Mouse (Mus musculus) heart, postnatal 25 days (tissue): Measurements from ENCODE around the gene C2cd5. TPM values are rescaled to one million over a fixed set of nuclear protein-coding genes. Genes with fewer than 3 reads are reported as not detected.
"Not testable (repeated sequence)": the region's sequence is repeated elsewhere in the genome, so short reads cannot be mapped to it uniquely, and the experiment has no call there.

Experiments
- DNase-seq: peaks from one replicate; pipeline ENCODE4 v3.0.0; 2022; ENCODE audit warnings: low spot score
- intact Hi-C: fragments of 180-260 bp; cut with DNase I; formaldehyde crosslinking; loops from one replicate; pipeline ENCODE4 v1.15.1; 2025
- total RNA-seq, 2 experiments: library from RNA; stranded (reverse); gene quantifications; 2 replicates each; pipeline ENCODE4 v1.2.3; 2021

The C2cd5 gene
- total RNA-seq, 2 experiments from 2014 or later, result 15.4 to 16.7 TPM

DNA sequence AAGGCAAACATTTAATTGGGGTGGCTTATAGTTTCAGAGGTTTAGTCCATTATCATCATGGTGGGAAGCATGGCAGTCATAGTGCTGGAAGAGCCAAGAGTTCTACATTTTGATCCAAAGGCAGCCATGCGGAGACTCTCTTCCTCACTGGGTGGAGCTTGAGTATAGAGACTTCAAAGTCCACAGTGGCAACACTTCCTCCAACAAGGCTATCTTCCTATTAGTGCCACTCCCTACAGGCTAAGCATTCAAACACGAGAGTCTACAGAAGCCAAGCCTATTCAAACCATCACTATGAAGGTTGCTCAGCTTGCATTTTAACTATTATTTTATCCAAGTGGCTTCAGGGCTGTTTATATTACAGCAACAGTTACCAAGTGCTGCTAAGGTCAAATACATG is 65.4 kb downstream of the C2cd5 start:
- DNase-seq, result no peak
- intact Hi-C loops, result loop anchor here (2.0 kb wide), 1 partner anchor 140 kb away; no protein-coding TSS in a partner anchor

DNA sequence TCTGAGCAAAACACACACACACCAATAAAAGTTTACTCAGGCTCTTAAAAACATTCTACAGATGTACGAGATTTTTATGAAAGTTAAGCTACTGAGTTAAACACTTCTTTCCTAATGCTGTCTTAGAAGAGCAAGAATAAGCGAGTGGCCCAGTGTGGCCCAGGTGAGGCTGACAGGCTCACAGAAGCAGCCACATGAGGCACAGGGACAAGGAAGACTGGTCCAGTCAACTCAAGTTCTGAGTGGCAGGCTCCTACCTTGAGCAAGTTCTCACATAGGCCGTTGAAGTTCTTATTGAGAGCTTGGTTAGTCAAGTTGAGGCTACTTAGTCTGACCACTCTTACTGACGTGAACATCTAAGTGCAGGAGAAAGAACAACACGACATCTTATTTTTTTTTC is 69.4 kb downstream of the C2cd5 start:
- intact Hi-C loops, result no loop called here
- no peak for DNase-seq

DNA sequence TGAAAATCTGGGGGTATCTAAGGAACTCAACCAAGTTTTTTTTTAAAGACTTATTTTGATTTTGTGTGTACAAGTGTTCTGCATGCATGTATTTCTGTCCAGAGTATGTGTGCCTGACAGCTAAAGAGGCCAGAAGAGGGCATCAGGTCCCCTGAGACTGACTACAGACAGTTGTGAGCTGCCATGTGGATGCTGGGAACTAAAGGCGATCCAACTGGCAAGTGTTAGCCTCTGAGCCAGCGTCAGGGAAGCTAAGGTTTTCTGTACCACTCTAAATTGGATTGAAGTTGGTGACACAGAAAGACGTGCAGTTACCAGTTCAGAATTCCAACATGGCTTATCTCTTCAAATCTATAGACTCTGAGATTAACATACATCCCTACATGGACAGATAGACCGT is 72.0 kb downstream of the C2cd5 start:
- DNase-seq, result no peak
- intact Hi-C loops, result no loop called here

DNA sequence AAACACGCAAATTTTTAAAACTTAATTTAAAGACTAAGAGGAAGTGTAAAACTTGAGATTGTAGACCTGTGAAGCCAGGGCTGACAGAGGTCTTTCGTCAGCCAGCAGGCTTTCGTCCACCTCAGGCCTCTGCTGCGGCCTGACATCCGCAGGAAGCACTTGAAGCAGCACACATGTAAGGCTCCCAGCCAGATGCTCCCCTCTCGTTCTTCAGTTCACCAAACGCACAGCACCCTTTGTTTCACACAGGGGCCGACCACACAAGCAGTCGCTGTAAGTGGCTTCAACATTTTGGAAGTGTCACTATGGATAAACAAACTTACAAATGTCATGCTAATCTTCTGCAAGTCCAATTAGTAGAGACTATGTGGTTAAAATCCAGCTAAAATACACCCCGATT is 72.5 kb downstream of the C2cd5 start:
- DNase-seq, result no peak
- intact Hi-C loops, result no loop called here

DNA sequence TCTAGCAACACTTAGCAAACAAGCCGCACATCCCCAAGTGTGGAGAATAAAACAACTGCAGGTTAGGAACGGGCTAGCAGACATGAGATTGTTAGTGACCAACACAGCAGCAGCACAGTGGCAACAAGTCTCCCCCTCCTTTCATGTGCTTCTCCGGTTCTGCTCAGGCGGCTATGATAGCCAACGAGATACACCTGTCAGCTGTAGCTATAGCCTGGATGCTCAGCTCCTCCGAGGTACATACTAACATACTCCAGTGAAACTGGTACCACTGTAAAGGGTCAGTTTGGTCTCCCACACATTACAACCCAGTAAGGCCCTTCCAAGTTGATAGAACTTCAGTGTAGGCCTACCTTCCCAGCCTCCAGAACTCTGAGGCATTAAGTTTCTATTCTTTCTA is 76.2 kb downstream of the C2cd5 start:
- intact Hi-C loops, result no loop called here
- DNase-seq, result no peak

DNA sequence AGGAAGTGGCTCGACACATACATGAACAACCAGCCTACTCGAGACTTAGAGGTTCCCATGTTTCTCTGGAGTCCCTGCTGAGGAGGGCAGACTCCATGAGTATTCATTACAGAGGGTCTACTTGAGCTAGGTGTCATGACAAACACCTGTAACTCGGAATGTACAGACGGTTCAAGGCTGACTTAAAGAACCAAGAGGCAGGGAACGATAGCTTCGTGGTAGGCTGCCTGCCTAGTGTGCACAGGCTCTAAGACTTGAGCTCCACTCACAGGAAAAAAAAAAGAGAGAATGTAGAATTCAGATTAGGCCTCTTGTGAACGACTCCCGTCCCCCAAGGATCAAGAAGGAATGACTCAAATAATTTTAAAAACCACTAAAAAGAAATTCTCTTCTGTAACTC is 78.2 kb downstream of the C2cd5 start:
- intact Hi-C loops, result no loop called here
- DNase-seq, result no peak

DNA sequence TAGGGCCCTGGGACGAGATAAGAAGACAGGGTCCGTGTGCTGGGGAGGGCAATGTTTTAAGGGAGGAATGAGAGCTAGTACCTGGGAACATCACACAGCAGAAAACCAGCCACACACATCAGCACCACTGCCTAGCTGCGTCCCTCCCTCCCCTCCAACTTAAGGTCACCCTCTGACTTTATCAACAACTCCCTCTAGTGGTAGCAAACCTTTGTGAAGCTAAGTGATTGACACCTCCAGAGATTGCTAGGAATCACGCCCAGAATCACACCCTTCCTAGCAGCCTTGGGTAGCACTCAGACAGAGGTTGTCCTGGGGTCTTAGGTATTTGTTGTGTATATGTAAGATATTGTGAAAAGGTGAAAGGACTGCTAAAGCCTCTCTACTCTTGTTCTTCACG is 79.3 kb downstream of the C2cd5 start:
- DNase-seq, result no peak
- intact Hi-C loops, result no loop called here

DNA sequence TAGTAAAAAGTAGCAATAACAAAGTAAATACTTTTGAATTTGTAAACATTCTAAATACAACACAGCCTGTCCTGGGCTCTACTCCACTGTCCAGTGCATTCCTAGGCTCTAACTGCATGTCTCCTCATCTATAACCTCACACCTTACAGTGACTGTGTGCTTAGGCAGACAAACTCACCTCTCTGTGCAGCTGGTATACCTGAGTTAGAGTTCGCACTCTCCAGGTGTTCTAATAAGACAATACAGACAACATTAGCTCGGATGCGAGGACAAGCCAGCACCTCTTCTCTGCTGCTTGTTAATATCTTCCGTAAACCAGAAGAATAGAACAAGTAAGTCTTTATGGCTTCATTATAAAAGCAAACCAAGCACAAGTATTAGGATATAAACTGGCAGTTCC is 79.8 kb downstream of the C2cd5 start:
- intact Hi-C loops, result no loop called here
- DNase-seq, result no peak

DNA sequence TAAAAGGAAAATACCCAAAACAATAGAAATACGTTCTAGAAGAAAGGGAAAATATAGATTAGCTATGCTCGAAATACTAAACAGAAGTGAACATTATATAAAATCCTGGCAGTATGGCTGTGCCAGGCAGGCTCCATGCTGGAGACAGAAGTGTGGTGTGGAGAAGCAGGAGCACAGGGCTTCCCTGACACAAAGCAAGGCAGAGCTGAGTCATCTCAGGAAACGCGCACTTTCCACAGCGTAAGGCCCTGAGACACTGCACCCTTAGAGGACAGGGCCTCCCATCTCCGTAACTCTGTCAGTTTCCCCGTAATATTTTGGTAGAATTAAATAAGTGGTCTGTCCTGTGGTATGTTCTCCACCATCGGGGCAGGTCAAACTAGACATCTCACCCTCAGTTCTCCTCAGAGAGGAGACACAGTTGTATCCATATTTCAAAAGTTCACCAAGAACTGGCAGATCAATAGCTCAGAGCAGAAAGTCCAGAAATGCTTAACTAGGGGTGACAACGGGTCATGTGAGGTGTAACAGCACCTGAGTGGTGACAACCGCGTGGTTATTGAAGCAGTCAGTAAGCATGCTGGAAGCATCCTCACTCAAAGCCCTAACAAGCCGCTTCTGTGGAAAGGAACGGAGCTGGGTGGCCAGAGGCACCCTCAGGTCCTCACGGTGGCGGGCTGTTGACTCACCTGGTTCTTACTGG is 87.3 kb downstream of the C2cd5 start:
- intact Hi-C loops, result no loop called here
- no peak for DNase-seq

DNA sequence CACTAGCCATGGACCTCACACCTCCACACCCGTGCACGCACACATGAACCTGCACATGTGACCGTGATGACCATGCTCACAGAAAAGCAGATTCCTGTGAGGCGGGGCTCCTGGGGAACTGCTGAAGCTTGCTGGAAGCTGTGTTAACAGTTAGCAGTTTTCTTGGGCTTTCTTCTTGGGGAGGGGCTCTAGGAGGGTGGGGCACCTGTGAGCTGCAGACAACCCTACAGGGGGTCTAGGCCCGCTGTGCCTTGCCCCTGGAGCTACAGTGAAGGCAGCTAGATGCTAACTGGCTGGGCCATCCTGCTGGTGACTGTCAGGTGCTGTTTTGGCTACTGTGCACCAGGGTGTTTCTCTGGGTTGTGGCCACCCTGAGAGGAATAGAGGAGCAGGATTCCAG is 91.1 kb downstream of the C2cd5 start:
- intact Hi-C loops, result no loop called here
- no peak for DNase-seq

DNA sequence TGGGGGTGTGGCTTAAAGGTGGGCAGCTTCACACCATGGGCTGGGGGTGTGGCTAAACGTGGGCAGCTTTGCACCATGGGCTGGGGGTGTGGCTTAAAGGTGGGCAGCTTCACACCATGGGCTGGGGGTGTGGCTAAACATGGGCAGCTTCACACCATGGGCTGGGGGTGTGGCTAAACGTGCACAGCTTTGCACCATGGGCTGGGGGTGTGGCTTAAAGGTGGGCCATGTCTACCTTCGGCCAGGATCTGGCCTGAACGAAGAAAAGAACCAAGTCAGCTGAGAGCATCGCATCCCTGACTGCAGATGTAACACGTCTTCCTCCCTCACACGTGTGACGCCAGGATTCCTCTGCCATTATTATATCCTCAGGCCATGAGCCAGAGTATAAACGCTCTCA is 94.7 kb downstream of the C2cd5 start:
- intact Hi-C loops, DNase-seq: not testable (repeated sequence)

DNA sequence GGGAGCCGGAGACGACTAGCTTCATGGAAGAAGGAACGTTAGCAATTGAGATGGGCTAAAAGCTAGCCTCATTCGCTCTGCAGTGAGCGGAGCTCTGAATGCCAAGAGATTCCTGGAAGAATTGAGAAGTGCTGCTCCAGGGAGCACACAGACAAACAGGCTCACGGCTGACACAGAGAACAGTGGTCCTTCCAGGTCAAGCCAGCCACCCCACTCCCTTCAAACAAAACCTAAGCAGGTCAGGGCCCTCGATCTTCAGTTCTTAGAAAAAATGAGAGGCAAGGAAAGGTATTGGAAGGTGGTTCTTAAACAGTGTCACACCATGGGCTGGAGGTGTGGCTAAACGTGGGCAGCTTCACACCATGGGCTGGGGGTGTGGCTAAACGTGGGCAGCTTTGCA is 95.1 kb downstream of the C2cd5 start:
- intact Hi-C loops, result no loop called here

DNA sequence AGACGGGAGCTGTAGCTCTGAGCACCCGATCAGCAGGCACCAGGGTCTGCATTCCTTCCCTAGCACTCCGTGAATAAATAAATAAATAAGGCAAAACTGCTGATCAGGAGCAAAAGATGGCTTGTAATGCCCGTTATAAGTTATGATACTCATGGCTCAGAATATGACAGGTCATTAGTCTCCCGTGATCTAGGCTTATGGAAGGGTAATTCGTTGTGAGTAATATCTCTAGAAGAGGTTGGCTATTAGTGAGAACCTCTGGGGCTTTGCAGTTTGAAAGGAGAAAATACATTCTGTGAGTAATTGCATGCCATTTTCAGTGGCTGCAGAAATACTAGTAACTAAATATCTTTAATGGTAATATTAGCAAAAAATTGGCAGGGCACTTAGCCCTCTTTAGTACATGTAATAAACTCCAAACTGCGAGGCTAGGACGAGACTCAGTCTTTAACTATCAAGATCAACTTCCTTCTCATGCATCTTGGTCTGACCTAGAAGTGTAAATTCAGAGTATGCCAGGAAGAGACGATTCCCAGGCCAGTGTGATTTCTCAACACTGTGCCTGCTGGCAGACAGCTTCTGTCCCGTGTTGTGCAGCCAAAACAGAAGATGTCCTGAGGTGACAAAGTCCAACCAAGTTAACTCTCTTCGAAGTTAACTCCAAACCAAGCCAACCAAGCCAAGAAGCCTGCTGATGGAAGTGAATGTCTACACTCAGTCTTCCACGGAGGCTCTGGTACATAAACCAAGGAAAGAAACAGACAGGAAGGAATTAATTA is 101.5 kb downstream of the C2cd5 start:
- intact Hi-C loops, result no loop called here

More for the DNA sequence above, 95.1 kb downstream of the C2cd5 start:
- no peak for DNase-seq

DNA sequence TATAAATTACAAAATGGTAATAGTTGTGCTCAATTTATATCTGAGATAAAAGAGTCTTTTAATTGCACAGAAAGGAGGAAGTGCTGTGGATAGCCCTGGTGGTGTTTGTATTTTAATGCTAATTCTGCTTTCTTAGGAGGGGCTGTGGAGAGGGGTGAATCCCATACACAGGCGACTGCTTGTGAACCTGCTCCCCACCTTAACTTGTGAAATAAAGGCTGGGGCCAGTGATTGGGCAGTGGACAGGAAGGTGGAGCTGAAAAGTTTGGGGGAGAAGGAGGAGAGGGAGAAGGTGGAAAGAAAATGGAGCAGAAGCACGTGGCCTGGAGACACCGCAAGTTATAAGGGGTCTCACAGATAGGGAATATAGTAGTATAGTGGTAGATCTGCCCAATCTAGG is 103.1 kb downstream of the C2cd5 start:
- DNase-seq, result no peak
- intact Hi-C loops, result no loop called here

More for the DNA sequence above, 101.5 kb downstream of the C2cd5 start:
- no peak for DNase-seq

DNA sequence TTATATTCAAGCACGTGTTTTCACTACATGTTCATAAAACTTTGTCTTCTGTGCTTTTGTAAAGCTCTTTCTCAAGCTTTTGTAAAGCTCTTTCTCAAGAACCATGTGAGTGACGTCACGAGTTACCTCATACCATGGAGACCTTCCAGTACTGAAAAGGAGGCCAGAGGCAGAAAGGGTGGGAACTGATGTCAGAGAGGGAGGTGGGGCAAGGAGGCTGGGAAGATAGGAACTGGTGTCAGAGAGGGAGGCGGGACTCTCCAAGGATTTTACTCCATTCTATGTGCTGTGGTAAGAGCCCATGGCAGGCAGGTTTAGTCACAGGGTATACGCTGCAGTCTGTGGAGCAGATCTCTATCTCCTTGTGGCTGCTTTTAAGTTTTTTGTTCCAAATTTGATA is 104.4 kb downstream of the C2cd5 start:
- intact Hi-C loops, result no loop called here
- peak; percentile 19 for DNase-seq

DNA sequence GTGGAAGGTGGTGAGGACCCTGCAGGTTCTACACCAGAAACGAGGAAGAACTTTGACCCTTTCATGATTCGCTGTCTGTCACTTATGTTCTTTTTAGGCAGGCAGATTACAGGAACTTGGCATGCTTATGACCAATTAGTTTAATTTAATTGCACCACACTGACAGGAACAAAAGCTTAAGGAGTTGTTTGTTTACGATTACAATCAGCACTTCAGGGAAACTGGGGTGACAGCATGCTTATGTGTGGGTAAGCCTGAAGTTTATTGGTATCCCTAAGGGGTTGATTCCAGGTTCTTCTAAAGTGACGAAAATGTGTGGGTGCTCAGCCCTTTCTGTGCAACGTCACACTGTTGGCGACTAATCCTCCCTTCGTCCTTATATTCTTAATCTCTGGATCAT is 105.1 kb downstream of the C2cd5 start:
- no peak for DNase-seq
- intact Hi-C loops, result no loop called here

DNA sequence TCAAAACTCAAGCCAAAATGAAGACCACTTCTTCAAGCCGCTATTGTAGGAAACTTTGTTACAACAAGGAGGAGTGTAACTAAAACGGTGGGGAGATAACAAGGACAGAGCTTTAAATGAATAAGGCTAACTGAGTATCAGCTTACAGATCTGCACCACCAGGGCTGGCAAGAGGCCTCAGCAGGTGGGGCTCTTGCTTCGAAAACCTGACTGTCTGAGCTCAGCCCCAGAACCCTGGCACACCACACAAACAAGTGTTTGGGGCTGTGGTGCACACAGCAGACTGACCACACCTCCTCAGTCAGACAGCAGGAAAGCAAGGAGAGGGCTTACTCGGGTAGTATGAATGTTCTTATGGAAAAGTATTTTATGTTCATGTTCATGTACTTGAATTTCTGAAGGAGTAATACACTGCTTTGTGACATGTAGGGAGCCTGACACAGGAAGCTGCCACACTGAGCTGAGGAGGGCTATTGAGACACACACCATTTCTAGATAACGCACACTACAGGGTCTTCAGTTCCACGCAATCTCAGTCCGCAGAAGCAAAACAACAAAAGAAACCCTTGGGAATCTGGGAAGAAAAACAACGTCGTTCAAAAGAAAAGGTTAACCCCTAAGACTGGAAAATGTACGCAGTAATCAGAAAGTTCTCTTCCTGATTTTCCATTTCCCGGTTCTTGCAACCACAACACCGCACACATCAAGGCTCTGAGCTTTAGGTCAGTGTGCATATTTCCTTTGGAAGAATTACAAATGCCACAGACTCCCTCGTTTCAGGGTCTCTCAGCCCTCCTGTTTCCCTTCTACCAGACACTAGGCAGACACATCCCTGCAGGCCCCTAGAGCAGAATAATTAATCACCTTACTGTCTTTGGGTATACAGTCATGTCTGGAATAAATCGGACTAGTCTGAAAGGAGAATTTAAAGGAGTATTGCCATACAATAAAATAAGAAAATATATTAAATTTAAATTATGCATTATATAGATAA is 105.9 kb downstream of the C2cd5 start:
- no peak for DNase-seq
- intact Hi-C loops, result no loop called here

DNA sequence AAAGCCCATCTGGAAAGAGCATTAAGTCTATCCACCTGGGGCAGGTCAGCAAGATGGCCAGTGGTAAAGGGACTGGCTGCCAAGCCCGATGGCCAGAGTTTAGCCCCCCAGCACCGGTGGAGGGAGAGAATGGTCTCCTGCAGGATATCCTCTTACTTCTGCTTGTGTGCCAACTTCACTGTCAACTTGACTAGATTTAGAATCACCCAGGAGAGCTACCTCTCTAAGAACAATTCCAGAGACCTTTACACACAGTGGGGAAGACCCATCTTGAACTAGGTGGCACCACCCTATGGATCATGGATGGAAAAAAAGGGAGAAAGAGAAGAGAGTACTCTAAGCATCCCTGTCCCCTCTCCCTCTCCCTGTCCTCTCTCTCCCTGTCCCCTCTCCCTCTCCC is 107.0 kb downstream of the C2cd5 start:
- no peak for DNase-seq
- intact Hi-C loops, result no loop called here

DNA sequence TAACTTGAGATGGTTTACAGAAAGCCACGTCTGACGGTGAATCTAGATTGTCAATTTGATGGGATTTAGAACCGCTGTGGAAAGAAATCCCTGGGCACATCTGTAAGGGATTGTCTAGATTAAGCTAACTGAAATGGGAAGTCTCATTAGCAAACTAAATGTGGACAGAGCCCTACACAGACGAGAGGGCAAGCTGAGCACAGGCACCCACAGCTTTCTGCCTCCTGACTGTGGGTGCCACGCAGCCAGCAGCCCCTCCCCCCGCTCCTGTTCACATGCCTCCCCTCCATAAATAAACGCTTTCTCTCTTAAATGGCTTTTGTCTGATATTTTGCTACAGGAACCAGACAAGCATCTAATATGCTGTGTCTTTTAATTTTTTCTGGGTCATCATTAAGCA is 107.8 kb downstream of the C2cd5 start:
- DNase-seq, result no peak
- intact Hi-C loops, result no loop called here

DNA sequence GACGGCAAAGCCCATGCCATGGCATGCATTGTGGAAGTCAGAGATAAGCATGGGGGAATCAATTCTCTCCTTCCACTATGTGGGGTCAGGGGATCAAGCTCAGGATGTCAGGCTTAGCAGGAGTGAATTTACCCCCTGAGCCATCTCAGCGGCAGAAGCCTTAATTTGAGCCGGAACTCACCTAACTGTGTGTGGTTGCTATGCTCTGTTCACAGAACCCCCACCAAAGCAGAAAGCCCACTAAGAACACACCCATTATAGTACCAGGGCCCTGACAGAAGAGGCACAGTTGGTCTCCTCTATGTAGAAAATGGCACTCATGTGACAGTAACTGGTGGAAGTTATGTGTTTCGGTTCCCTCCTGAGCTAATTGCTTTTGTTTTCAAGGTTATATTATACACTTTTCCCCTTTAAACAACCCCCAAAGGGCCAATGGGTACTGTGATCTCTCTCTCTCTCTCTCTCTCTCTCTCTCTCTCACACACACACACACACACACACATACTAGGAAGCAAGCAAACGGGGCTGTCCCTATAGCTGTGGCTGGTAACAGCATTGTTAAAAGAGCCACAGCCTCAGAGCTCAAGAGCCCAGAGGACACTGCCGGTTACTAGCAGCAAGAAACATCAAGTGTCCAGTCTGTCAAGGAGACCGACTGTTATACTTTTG is 108.4 kb downstream of the C2cd5 start:
- no peak for DNase-seq
- intact Hi-C loops, result no loop called here
